Mouse (Mus musculus): Measurements from ENCODE around the gene Hnrnpul1.

- TF ChIP-seq CTCF (IDR thresholded peaks at IDR 0.05; ENCODE audit: borderline replicate concordance, extremely low read depth, insufficient read depth, insufficient read length) (no peak), POLR2A (IDR thresholded peaks at IDR 0.05; ENCODE audit: borderline replicate concordance, extremely low read depth, insufficient read depth, insufficient read length, poor library complexity, severe bottlenecking) (no peak)
These were observed 36.1 kb upstream of the Hnrnpul1 start for GRCm38 (mm10) chr7:25790615-25791014.

All from brain, embryonic 14.5 days (tissue).